8 mouse cellular contexts compared by ENCODE assay signal in the genomic region with DNA sequence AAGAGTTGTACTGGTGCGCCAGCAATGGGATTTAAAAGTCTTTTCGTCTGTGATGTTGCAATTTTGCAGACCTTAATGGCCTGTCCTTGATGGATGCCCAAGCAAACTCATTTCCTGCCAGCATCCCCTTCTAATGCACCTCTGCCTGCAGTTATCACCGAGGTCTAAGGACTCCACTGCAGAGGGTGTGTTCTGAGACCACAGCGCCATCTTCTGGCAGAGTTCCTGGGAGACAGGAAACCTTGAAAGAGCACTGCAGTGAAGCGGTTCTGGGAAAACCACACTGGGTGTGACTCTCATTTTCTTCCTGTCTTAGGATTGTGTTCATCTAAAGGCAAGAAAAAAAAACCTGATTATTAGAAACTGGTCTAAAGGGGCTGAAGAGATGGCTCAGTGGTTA. TPM values are rescaled to one million over a fixed set of nuclear protein-coding genes. Genes with fewer than 3 reads are reported as not detected.
A peak's percentile ranks its signal among the peaks of the same experiment; 100 is the strongest.
DNase-seq lines count a peak whose midpoint lies in the region; ATAC-seq lines count a peak whose summit lies in the region.
"Had no signal": no experiment of that assay in that cellular context is flagged by ENCODE, and none has a peak within 500 bp of the region (broad histone marks: within the 10 kb centered on the region; RNA-seq: fewer than 3 reads in every experiment).

No protein-coding gene starts in this region.

- no peak overlapping the region for H3K27ac ChIP-seq in forebrain, embryonic 11.5 days (ENCODE audit: low read depth, low read length)
- H3K27ac ChIP-seq: limb, embryonic 15.5 days had no signal

- no peaks in the 10 kb centered on the region for H3K36me3 ChIP-seq in forebrain, embryonic 11.5 days (ENCODE audit: control insufficient read depth, insufficient read depth, low read length)
- H3K36me3 ChIP-seq: limb, embryonic 15.5 days had no signal

- H3K9ac ChIP-seq in forebrain, embryonic 11.5 days (ENCODE audit: low read length), result no peak overlapping the region
- H3K9ac ChIP-seq: limb, embryonic 15.5 days had no signal

- no peak overlapping the region for H3K4me2 ChIP-seq in forebrain, embryonic 11.5 days (ENCODE audit: low read depth, low read length, severe bottlenecking)
- H3K4me2 ChIP-seq: limb, embryonic 15.5 days had no signal

- peak; percentile 62 for DNase-seq in Muller cell, postnatal 12 days (ENCODE audit: inconsistent ontology term)
- DNase-seq in brain, adult 2 months (ENCODE audit: low read depth, low spot score), result peak; percentile 89
- DNase-seq in forebrain, embryonic 11.5 days (ENCODE audit: low spot score), result peak; percentile 89
- peak; percentile 76 for DNase-seq in heart, postnatal 4 days
- DNase-seq in left cerebral cortex, adult 18-20 months (ENCODE audit: low spot score in 2 of 2), result peak; percentile 59 to 83
- DNase-seq in right cerebral cortex, postnatal 10 days (ENCODE audit: low spot score in 2 of 2), result peak; percentile 60 to 80

- no peak overlapping the region for H3K4me3 ChIP-seq in forebrain, embryonic 11.5 days (ENCODE audit: low read depth, low read length)
- H3K4me3 ChIP-seq: limb, embryonic 15.5 days had no signal

- H3K9me3 ChIP-seq in forebrain, embryonic 11.5 days (ENCODE audit: control insufficient read depth, low read length), result no peaks in the 10 kb centered on the region
- H3K9me3 ChIP-seq: limb, embryonic 15.5 days had no signal

- ATAC-seq in forebrain, embryonic 11.5 days (replicated peaks; ENCODE audit: low FRiP score), result peak; percentile 78; the same call in 1 of the 2 replicates
- ATAC-seq in megakaryocyte, adult 5-6 weeks (ENCODE audit: poor library complexity, severe bottlenecking), result peak; percentile 90

- H3K4me1 ChIP-seq in forebrain, embryonic 11.5 days (replicated peaks; ENCODE audit: control insufficient read depth, insufficient read depth, low read length), result no peaks in the 10 kb centered on the region
- H3K4me1 ChIP-seq: limb, embryonic 15.5 days had no signal

- H3K27me3 ChIP-seq in forebrain, embryonic 11.5 days (ENCODE audit: control insufficient read depth, insufficient read depth, low read length), result no peaks in the 10 kb centered on the region
- H3K27me3 ChIP-seq: limb, embryonic 15.5 days had no signal

- WGBS in forebrain, embryonic 11.5 days, result 55% methylated on average over 5 of the region's 5 CpGs

RNA-seq across cellular contexts. Expression of a gene that starts 53.0 kb away (rescaled TPM):
- 76.3 and 78.8 TPM in 2 replicates for polyA plus RNA-seq in forebrain, embryonic 11.5 days (2014; fragmentation: Nextera tagmentation; extraction: Ambion mirVana)
- 100 to 1,000 TPM; 223 to 230 TPM for total RNA-seq in heart, postnatal 4 days (2021)
- 100 to 1,000 TPM; 787 to 814 TPM for total RNA-seq in left cerebral cortex, adult 18-20 months (2021)
- 0.27 TPM in 1 of 2 replicates, not detected in the other for total RNA-seq in megakaryocyte, adult 5-6 weeks (2015)
- total RNA-seq in megakaryocyte, adult 5-6 weeks (2017), result 0.81 TPM in 1 of 2 replicates, not detected in the other

Comparison
In these comparisons a context has a peak if more than half of its experiments do, and no peak if none do; other contexts are left out.
1. RNA of a gene that starts 53.0 kb away (total RNA-seq): 787 to 814 TPM in left cerebral cortex, adult 18-20 months and 223 to 230 TPM in heart, postnatal 4 days; 0.27 to 0.81 TPM in megakaryocyte, adult 5-6 weeks; every median in the first group is over 100 times any median in the second.
2. Peak in every context shown above with its lines, with median percentiles within 50 percentile points of each other: DNase-seq.